Mouse (Mus musculus) ES-Bruce4 (cell line): Measurements from ENCODE around the gene Siah3.

Experiments used
- CTCF ChIP-seq: IDR thresholded peaks from one replicate; pipeline ENCODE4 v1.8.1; 2011; ENCODE audit warnings: low read depth, low read length
- EP300 ChIP-seq: IDR thresholded peaks from 2 replicates; pipeline ENCODE4 v1.6.1; 2011; ENCODE audit warnings: low read depth, low read length; ENCODE audit not compliant: insufficient read depth
- POLR2A ChIP-seq: IDR thresholded peaks from one replicate; pipeline ENCODE4 v1.8.1; 2011; ENCODE audit warnings: low read length; ENCODE audit not compliant: insufficient read depth

GRCm38 (mm10) chr14:75518196-75518887, 62.6 kb downstream of the Siah3 start:
- TF ChIP-seq CTCF, result no peak
- TF ChIP-seq POLR2A, result no peak
- TF ChIP-seq EP300, result no peak
